Mouse (Mus musculus) heart, postnatal 36 days (tissue): ENCODE results near the gene Rnf144b. TPM values are rescaled to one million over a fixed set of nuclear protein-coding genes. Genes with fewer than 3 reads are reported as not detected.

Experiments
- total RNA-seq, 2 experiments: library from RNA; stranded (reverse); gene quantifications; 2 replicates each; pipeline ENCODE4 v1.2.3; 2021

The Rnf144b gene
- total RNA-seq, 2 experiments from 2014 or later, result 15.2 to 34.7 TPM

Other genes starting within 250 kb of the Rnf144b start
- gene Kif13a, start 192.8 kb upstream of the Rnf144b start, total RNA-seq, result 100 to 1,000 TPM; 109 to 112 TPM
- gene Nhlrc1, start 107.8 kb upstream of the Rnf144b start, total RNA-seq, result 1 to 10 TPM; 5.6 to 7.8 TPM
- 10 to 100 TPM; 10.1 to 10.3 TPM for gene Kdm1b, start 79.2 kb upstream of the Rnf144b start, total RNA-seq
- gene Tpmt, start 77.9 kb upstream of the Rnf144b start, total RNA-seq, result 1 to 10 TPM; 3.6 to 4.2 TPM
- gene Dek, start 16.5 kb upstream of the Rnf144b start, total RNA-seq, result 10 to 100 TPM; 32.4 to 38.7 TPM